Mouse (Mus musculus) kidney, embryonic 15.5 days (tissue): ENCODE measurements around the gene 4921517D22Rik. TPM values are rescaled to one million over a fixed set of nuclear protein-coding genes. Genes with fewer than 3 reads are reported as not detected.
"Not testable (repeated sequence)": the region's sequence is repeated elsewhere in the genome, so short reads cannot be mapped to it uniquely, and the experiment has no call there.

Experiments
- ATAC-seq: fragments of 200-750 bp; cut with Nextera tagmentation; replicated peaks from 2 replicates; pipeline ENCODE4 v1.8.0; 2017; ENCODE audit warnings: moderate TSS enrichment; ENCODE audit not compliant: low FRiP score
- H3K27ac ChIP-seq: fragments of 300-500 bp; sonication (generic); 2 replicates; pipeline ENCODE4 v1.5.1; 2015; ENCODE audit warnings: mild to moderate bottlenecking, inconsistent platforms
- H3K27me3 ChIP-seq: fragments of 300-500 bp; sonication (generic); 2 replicates; pipeline ENCODE4 v1.6.1; 2015; ENCODE audit warnings: inconsistent platforms
- H3K36me3 ChIP-seq: fragments of 300-500 bp; sonication (generic); 2 replicates; pipeline ENCODE4 v1.6.1; 2015; ENCODE audit warnings: inconsistent platforms
- H3K4me1 ChIP-seq: fragments of 300-500 bp; sonication (generic); 2 replicates; pipeline ENCODE4 v1.6.1; 2015; ENCODE audit warnings: inconsistent platforms
- H3K4me2 ChIP-seq: fragments of 300-500 bp; sonication (generic); 2 replicates; pipeline ENCODE4 v1.6.1; 2015; ENCODE audit warnings: moderate library complexity, mild to moderate bottlenecking, inconsistent platforms
- H3K4me3 ChIP-seq: fragments of 300-500 bp; sonication (generic); replicated peaks from 2 replicates; pipeline ENCODE4 v1.5.1; 2015; ENCODE audit warnings: mild to moderate bottlenecking, inconsistent platforms
- H3K9ac ChIP-seq: fragments of 300-500 bp; sonication (generic); 2 replicates; pipeline ENCODE4 v1.6.1; 2015; ENCODE audit warnings: mild to moderate bottlenecking, inconsistent platforms
- H3K9me3 ChIP-seq: fragments of 300-500 bp; sonication (generic); replicated peaks from 2 replicates; pipeline ENCODE4 v1.6.1; 2016; ENCODE audit warnings: inconsistent platforms
- WGBS: fragments of 180-500 bp; shearing (Covaris S2); methylation state at CpG from one replicate; pipeline ENCODE4 v1.1.7; 2015; ENCODE audit warnings: mixed read lengths; 5-methylcytosine and 5-hydroxymethylcytosine counted together
- polyA plus RNA-seq: library from polyadenylated mRNA; unstranded; fragments of >200 nt; fragmentation: Nextera tagmentation; extraction: Ambion mirVana; gene quantifications from 2 replicates; pipeline ENCODE4 v1.2.1, GENCODE M21; 2015

The 4921517D22Rik gene
- polyA plus RNA-seq: not detected in 2 replicates

DNA sequence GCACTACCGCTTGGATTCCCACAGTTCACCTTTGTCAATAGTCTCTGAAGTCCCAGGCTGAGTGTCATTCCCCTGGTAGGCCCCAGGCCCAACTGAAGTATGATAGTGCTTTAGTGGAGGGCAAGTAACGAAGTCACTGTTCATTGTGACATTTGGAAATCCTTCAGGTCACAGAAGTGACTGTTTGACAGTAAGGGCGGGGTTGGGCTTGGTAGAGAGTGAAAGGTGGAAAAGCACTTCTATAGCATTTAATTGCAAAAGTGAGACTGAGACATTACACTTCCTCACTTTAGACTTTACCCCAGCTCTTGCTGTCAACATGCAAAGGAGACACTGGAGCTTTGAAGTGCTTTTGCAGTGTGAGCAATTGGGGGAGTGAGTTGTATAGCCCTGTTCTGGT lies at the start of gene 4921517D22Rik:
4921517D22Rik (minus strand) TSS at position 101 of the 400 bp plus-strand sequence.
- Histone ChIP-seq H3K27ac (no peak within 1 kb of the TSS), H3K36me3 (no peaks in the 10 kb centered on the region), H3K4me1 (no peaks in the 10 kb centered on the region), H3K27me3 (no peaks in the 10 kb centered on the region), H3K4me2 (no peak within 1 kb of the TSS), H3K4me3 (no peak within 1 kb of the TSS), H3K9ac (no peak within 1 kb of the TSS), H3K9me3 (no peaks in the 10 kb centered on the region)
- ATAC-seq: no peak
- 85% methylated on average over 3 of the region's 3 CpGs for WGBS

DNA sequence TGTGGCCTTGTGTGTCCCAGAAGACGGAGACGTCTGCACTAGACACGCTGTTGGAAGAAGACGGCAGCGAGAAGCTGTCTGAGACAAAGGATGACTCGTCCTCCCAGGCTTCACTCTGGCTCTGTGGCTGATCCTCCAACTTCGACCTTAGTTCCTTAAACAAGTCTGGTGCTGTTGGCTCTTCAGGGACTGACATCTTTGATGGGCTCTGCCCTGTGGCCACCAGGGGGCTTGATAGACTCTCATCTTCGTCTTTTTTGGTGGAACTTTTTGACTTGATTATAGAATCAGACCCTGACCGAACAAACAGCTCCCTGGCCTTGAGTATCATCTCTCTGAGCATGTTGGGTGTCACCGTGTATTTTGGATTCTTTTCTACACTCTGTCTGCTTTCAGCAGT lies 47.8 kb upstream of the 4921517D22Rik start:
- H3K4me2 ChIP-seq: no peak overlapping the region
- no peaks in the 10 kb centered on the region for H3K9me3 ChIP-seq
- H3K27me3 ChIP-seq: no peaks in the 10 kb centered on the region
- H3K4me3 ChIP-seq: no peak overlapping the region
- WGBS: 78% methylated on average over 10 of the region's 10 CpGs
- no peak overlapping the region for H3K27ac ChIP-seq
- no peaks in the 10 kb centered on the region for H3K36me3 ChIP-seq
- no peaks in the 10 kb centered on the region for H3K4me1 ChIP-seq
- no peak for ATAC-seq
- no peak overlapping the region for H3K9ac ChIP-seq

DNA sequence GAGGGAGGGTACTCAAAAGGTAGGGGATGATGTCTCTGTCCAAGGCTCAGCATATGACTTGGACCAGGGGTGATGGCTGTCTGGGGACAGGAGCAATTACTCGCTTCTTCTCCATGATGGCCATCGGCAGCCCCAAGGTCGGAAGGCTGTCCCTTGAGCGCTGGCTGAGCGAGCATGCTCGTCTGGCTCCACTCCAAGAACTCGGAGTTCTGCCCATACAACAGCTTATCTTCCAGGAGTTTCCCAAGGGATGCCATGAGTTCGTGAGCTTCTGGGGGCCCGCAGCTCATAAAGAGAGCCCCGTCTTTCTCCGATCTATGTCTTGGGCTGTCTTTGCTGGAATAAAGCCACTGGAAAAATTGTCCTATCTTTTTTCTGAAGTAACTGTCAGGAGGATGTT lies 47.2 kb upstream of the 4921517D22Rik start:
- WGBS: 81% methylated on average over 11 of the region's 11 CpGs

DNA sequence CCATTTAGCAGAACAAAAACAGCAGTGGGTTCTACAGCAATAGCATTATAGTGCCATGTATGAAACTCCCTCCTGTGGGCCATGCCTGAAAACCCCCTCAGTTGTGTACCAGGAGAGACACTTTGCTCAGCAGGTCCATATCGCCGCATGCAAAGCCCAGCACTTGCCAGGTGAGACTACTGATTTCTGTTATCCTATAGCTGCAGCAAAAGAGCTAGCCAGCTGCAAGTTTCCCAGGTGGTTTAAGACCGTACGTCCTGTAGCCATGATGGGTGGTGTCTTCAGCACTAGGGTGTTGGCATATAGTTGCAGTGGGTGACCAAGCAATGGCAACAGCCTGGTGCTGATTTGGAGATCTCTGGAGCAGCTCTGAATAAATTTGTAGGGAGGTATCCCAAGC lies 45.5 kb upstream of the 4921517D22Rik start:
- Histone ChIP-seq H3K27ac (no peak overlapping the region), H3K4me1 (no peaks in the 10 kb centered on the region), H3K4me2 (no peak overlapping the region), H3K9ac (no peak overlapping the region), H3K4me3 (no peak overlapping the region), H3K9me3 (no peaks in the 10 kb centered on the region), H3K36me3 (no peaks in the 10 kb centered on the region), H3K27me3 (no peaks in the 10 kb centered on the region)
- 92% methylated on average over 4 of the region's 4 CpGs for WGBS
- no peak for ATAC-seq

More for the DNA sequence above, 47.2 kb upstream of the 4921517D22Rik start:
- Histone ChIP-seq H3K4me1 (no peaks in the 10 kb centered on the region), H3K9ac (no peak overlapping the region), H3K27me3 (no peaks in the 10 kb centered on the region), H3K9me3 (no peaks in the 10 kb centered on the region), H3K4me2 (no peak overlapping the region), H3K4me3 (no peak overlapping the region), H3K36me3 (no peaks in the 10 kb centered on the region), H3K27ac (no peak overlapping the region)
- ATAC-seq: no peak

DNA sequence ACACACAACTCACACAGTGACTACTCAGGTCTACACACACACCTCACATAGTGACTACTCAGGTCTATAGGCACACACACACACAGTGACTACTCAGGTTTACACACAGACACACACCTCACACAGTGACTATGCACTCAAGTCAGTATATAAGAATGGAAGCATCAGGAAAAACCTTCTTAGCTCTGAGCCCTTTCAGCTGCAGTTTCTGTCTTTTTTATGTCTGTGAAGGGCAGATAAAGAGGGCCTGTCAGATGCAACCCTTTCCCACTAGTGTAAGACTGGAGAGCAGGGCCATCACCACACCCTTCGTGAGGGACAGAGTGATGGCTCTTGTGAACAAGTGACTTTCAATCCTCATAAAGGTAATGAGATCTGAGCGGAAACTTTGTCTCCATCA lies 44.5 kb upstream of the 4921517D22Rik start:
- H3K27me3 ChIP-seq: no peaks in the 10 kb centered on the region
- no peaks in the 10 kb centered on the region for H3K4me1 ChIP-seq
- ATAC-seq: peak; percentile 40; the same call in 1 of the 2 replicates
- H3K36me3 ChIP-seq: no peaks in the 10 kb centered on the region
- H3K4me2 ChIP-seq: no peak overlapping the region
- no peak overlapping the region for H3K27ac ChIP-seq
- H3K9me3 ChIP-seq: no peaks in the 10 kb centered on the region
- no peak overlapping the region for H3K9ac ChIP-seq
- H3K4me3 ChIP-seq: no peak overlapping the region
- WGBS: 85% methylated on average over 2 of the region's 2 CpGs

DNA sequence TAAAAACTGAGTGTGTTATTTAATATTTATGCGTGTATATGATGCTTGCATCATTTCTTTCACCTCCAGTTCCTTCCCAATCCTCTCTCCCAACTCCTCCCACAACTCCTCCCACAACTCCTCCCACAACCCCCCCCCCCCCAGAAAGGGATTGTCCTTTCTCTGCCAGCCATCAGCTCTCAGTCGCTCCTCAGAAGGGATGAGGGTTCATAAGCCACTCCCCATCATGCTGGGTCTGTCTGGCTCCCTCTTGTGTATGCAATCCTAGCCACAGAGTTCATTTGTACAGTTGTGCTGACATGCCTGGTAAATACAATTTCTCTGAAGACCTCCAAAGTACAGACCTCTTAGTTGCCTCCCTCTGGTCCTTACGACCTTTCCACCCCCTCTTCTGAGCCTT lies 41.3 kb upstream of the 4921517D22Rik start:
- no peak overlapping the region for H3K9ac ChIP-seq
- no peak overlapping the region for H3K27ac ChIP-seq
- H3K36me3 ChIP-seq: no peaks in the 10 kb centered on the region
- no peaks in the 10 kb centered on the region for H3K4me1 ChIP-seq
- WGBS: 29% methylated on average over 3 of the region's 3 CpGs
- no peaks in the 10 kb centered on the region for H3K27me3 ChIP-seq
- ATAC-seq: 0 out of 2 replicates have a peak, but pooled peaks have one; percentile 57
- no peak overlapping the region for H3K4me3 ChIP-seq
- H3K4me2 ChIP-seq: no peak overlapping the region
- no peaks in the 10 kb centered on the region for H3K9me3 ChIP-seq

DNA sequence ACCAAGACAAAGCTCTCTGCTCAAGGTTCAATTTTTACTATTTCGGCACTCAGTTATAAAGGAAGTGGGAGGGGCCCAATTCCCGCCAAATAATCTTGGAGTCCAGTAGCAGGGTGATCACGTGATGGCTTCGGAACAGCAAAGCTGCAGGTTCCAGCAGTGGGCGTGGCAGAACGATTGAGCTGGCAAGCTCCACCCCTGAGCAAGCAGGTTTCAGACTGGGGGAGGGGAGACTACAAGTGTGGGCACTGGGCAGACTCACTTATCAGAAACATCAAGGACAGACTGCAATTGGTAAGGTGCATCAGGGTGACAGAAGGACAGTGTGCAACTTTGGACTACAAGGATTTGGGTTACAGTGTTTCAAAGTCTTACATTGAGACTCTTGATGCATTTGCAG lies 40.4 kb upstream of the 4921517D22Rik start:
- H3K27me3 ChIP-seq, H3K36me3 ChIP-seq, H3K4me3 ChIP-seq, H3K9me3 ChIP-seq, H3K4me1 ChIP-seq, H3K27ac ChIP-seq, H3K9ac ChIP-seq, ATAC-seq, H3K4me2 ChIP-seq: not testable (repeated sequence)
- WGBS: 32% methylated on average over 6 of the region's 6 CpGs

DNA sequence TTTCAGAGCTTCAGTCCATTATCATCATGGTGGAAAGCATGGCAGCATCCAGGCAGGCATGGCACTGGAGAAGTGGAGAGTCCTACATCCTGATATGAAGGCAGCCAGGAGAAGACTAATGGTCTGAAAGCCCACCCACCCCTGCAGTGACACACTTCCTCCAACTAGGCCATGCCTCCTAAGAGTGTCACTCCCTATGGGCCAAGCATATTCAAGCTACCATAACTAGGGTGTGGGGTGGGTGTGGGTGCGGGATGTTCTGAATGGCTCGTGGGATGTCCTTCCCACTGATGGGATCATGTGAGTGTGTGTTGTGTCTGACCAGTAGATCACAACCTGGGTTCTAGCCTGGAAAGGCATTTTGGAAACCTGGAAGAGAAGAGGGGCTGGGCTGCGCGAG lies 40.0 kb upstream of the 4921517D22Rik start:
- no peak for ATAC-seq
- H3K36me3 ChIP-seq: no peaks in the 10 kb centered on the region
- no peaks in the 10 kb centered on the region for H3K27me3 ChIP-seq
- H3K4me1 ChIP-seq: no peaks in the 10 kb centered on the region
- H3K9ac ChIP-seq: no peak overlapping the region
- no peak overlapping the region for H3K27ac ChIP-seq
- H3K9me3 ChIP-seq: no peaks in the 10 kb centered on the region
- H3K4me2 ChIP-seq: no peak overlapping the region
- WGBS: 83% methylated on average over 4 of the region's 4 CpGs
- no peak overlapping the region for H3K4me3 ChIP-seq

DNA sequence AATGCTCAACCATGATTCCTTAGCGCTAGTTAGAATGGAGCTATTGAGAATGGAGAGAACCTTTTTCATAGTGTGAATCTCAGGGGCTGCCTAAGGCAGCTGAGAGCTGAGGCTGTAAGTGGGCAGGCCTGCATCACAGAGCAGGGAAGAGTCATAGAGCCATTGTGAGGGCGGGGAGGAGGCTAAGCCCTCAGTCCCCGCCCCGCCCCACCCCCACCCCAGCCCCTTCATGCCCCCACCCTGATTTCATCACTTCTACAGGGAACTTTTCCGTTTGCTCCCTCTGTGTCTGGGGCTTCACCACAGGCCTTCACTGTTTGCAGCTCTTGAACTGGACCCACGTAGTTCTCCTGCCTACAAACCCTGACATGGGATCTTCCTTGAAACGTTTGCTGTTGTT lies 37.7 kb upstream of the 4921517D22Rik start, which contains the start of gene Spata31d1d:
Spata31d1d (minus strand) TSS at position 101 of the 400 bp plus-strand sequence.
- no peak within 1 kb of the TSS for H3K27ac ChIP-seq
- 0 out of 2 replicates have a peak, but pooled peaks cover 2% of the 10 kb centered on the region for H3K27me3 ChIP-seq
- no peak within 1 kb of the TSS for H3K4me2 ChIP-seq
- WGBS: 46% methylated on average over 7 of the region's 7 CpGs
- H3K9ac ChIP-seq: no peak within 1 kb of the TSS
- ATAC-seq: no peak
- no peaks in the 10 kb centered on the region for H3K9me3 ChIP-seq
- H3K4me1 ChIP-seq: peaks cover 6% of the 10 kb centered on the region
- no peaks in the 10 kb centered on the region for H3K36me3 ChIP-seq
- H3K4me3 ChIP-seq: no peak within 1 kb of the TSS

DNA sequence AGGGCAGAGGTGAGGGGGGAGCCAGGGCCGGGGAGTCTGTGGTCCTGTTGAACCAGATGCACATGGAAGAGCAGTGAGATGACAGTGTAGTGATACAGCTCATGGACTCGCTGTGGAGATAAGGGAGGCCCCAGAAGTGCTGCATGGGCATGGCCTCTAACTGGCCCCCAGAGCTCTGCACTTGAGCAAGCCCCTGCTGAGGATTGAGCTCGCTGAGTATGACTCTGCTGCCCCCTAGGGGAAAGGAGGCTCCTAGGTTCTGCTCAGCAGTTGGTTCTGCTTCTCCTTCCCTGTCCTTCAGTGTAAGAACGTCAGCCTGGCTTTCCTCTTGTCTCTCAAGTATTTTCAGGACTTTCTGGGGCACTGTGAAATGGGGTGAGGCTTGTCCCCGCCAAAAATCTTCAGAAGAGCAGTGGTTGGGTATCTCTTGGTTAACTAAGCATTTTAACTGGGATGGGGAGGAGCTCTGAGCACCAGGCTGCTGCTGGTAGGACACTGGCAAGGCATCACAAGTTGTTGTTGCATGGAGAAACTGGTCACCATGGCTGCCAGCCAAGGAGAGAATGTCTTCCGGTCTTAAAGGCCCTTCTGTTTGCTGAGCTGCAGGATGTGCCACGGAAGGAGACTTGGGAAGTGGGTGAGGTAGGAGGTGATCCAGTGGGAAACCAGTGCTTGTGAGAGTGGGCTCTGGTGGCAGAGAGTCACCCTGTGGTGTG lies 34.6 kb upstream of the 4921517D22Rik start:
- no peaks in the 10 kb centered on the region for H3K9me3 ChIP-seq
- H3K4me3 ChIP-seq: no peak overlapping the region
- no peaks in the 10 kb centered on the region for H3K36me3 ChIP-seq
- no peak overlapping the region for H3K27ac ChIP-seq
- 28% methylated on average over 7 of the region's 7 CpGs for WGBS
- peaks cover 6% of the 10 kb centered on the region for H3K4me1 ChIP-seq
- 0 out of 2 replicates have a peak, but pooled peaks cover 10% of the 10 kb centered on the region for H3K27me3 ChIP-seq
- H3K4me2 ChIP-seq: no peak overlapping the region
- no peak overlapping the region for H3K9ac ChIP-seq
- ATAC-seq: peak; percentile 79

DNA sequence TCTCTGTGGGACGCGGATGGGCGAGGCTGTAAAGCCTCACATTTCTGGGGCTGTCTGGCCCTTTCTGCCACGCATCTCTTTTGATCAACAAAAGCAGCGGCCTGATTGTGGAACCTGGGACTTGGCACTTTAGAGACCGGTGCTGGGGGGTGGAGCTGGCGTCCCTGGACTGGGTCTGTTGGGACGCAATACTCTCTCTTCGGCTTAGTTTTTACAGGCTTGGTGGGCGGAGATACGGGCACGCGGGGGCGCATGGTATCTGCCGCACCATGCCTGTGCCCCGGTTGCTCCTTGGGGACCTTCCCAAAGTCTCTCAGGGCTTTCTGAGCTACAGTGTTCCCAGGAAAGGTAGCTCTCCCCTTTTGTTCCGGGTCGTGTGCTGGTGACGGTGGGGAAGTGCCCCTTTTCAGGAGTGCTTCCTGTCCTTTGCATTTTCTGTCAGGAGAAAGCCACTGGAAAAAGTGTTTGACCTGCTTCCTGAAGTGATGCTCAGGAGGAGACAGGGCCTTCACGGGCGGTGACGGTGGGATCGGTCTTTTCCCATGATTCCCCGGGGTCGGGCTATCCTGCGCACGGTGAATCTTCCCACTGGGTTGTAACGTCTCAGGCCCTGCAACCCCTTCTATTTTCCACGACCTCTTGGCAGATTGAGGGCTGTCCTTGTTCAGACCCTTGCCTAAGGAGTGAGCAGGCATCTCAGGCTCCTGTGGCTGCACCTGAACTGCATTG lies 32.4 kb upstream of the 4921517D22Rik start:
- WGBS: 27% methylated on average over 29 of the region's 29 CpGs
- no peak for ATAC-seq
- Histone ChIP-seq H3K9ac (no peak overlapping the region), H3K4me1 (peaks cover 6% of the 10 kb centered on the region), H3K27me3 (0 out of 2 replicates have a peak, but pooled peaks cover 10% of the 10 kb centered on the region), H3K4me3 (peak overlapping the region; percentile 17; the same call in 1 of the 2 replicates), H3K27ac (no peak overlapping the region), H3K4me2 (peak overlapping the region; percentile 51), H3K9me3 (no peaks in the 10 kb centered on the region), H3K36me3 (no peaks in the 10 kb centered on the region)

DNA sequence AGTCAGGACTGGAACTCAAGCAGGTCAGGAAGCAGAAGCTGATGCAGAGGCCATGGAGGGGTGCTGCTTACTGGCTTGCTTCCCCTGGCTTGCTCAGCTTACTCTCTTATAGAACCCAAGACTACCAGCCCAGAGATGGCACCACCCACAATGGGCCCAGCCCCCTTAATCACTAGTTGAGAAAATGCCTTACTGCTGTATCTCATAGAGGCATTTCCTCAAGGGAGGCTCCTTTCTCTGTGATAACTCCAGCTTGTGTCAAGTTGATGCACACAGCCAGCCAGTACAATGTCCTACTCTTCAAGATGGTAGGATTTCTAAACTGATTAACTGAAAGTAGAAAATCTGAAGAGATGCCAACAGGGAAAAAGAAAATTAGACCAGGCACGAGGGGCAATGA lies 28.2 kb upstream of the 4921517D22Rik start:
- H3K4me2 ChIP-seq, H3K9ac ChIP-seq, ATAC-seq, H3K4me1 ChIP-seq, H3K36me3 ChIP-seq, H3K9me3 ChIP-seq, H3K4me3 ChIP-seq, H3K27ac ChIP-seq: not testable (repeated sequence)
- 0 out of 2 replicates have a peak, but pooled peaks cover 10% of the 10 kb centered on the region for H3K27me3 ChIP-seq
- 78% methylated on average over 1 of the region's 1 CpGs for WGBS
